Mouse (Mus musculus) liver, adult 2 months (tissue): ENCODE results near the gene Tanc1.

Experiments
- CTCF ChIP-seq: fragments of 200-500 bp; IDR thresholded peaks from 2 replicates; pipeline ENCODE4 v1.5.1; 2011; ENCODE audit warnings: low read depth, low read length, control low read depth
- POLR2A ChIP-seq: fragments of 200-500 bp; IDR thresholded peaks from 2 replicates; pipeline ENCODE4 v1.6.1; 2011; ENCODE audit warnings: low read length, control low read depth; ENCODE audit not compliant: insufficient read depth; ENCODE audit errors: extremely low read depth

GRCm38 (mm10) chr2:59670087-59671060 lies 58.5 kb downstream of the Tanc1 start:
- TF ChIP-seq CTCF, result no peak
- no peak for TF ChIP-seq POLR2A
